Mouse (Mus musculus) ES-E14 (cell line): ENCODE results near the gene Aftph. TPM values are rescaled to one million over a fixed set of nuclear protein-coding genes. Genes with fewer than 3 reads are reported as not detected.
A peak's percentile ranks its signal among the peaks of the same experiment; 100 is the strongest.
"Not testable (repeated sequence)": the region's sequence is repeated elsewhere in the genome, so short reads cannot be mapped to it uniquely, and the experiment has no call there.

Experiments used
- DNase-seq: peaks from one replicate; pipeline ENCODE4 v3.0.0-alpha.2; 2013; ENCODE audit warnings: low read depth, low spot score
- H3K27ac ChIP-seq: 2 replicates; pipeline ENCODE4 v1.5.1; 2012; ENCODE audit warnings: low read depth, mild to moderate bottlenecking, low read length, moderate library complexity, mixed read lengths; ENCODE audit not compliant: poor library complexity, insufficient read depth, severe bottlenecking
- H3K36me3 ChIP-seq: 2 replicates; pipeline ENCODE4 v1.6.1; 2012; ENCODE audit warnings: mild to moderate bottlenecking, low read length, moderate library complexity, mixed read lengths; ENCODE audit not compliant: control insufficient read depth, poor library complexity, insufficient read depth, severe bottlenecking
- H3K4me1 ChIP-seq, 2 experiments: fragments of 150-350 bp in 1 of 2; sonication (generic) in 1 of 2; 2 replicates each; pipeline ENCODE4 v1.6.1; 2012; ENCODE audit warnings: low read length in 2 of 2, mild to moderate bottlenecking in 1 of 2, mixed read lengths in 1 of 2; ENCODE audit not compliant: control insufficient read depth in 2 of 2, insufficient read depth in 2 of 2, poor library complexity in 1 of 2
- H3K4me3 ChIP-seq, 2 experiments: fragments of 150-350 bp in 1 of 2; sonication (generic) in 1 of 2; 2 replicates each; pipeline ENCODE4 v1.5.1; 2012; ENCODE audit warnings: low read length in 2 of 2, low read depth in 1 of 2, mild to moderate bottlenecking in 1 of 2, mixed read lengths in 1 of 2; ENCODE audit not compliant: insufficient read depth in 1 of 2, poor library complexity in 1 of 2, severe bottlenecking in 1 of 2
- H3K9ac ChIP-seq: 2 replicates; pipeline ENCODE4 v1.6.1; 2012; ENCODE audit warnings: low read depth, mild to moderate bottlenecking, low read length, mixed read lengths; ENCODE audit not compliant: poor library complexity, insufficient read depth, severe bottlenecking
- H3K9me3 ChIP-seq: fragments of 150-350 bp; sonication (generic); 2 replicates; pipeline ENCODE4 v1.6.1; 2012; ENCODE audit warnings: low read depth, mild to moderate bottlenecking, low read length; ENCODE audit not compliant: control insufficient read depth, insufficient read depth
- CHD2 ChIP-seq: IDR thresholded peaks from 2 replicates; pipeline ENCODE4 v1.6.1; 2014; ENCODE audit warnings: mild to moderate bottlenecking, low read depth, low read length, inconsistent platforms
- HCFC1 ChIP-seq: IDR thresholded peaks from 2 replicates; pipeline ENCODE4 v1.6.1; 2012; ENCODE audit warnings: low read length, inconsistent platforms, borderline replicate concordance; ENCODE audit not compliant: insufficient read depth
- MAFK ChIP-seq: IDR thresholded peaks from 2 replicates; pipeline ENCODE4 v1.6.1; 2014; ENCODE audit warnings: mild to moderate bottlenecking, low read depth, low read length, inconsistent platforms; ENCODE audit not compliant: insufficient read depth
- ZC3H11A ChIP-seq: IDR thresholded peaks from 2 replicates; pipeline ENCODE4 v1.6.1; 2012; ENCODE audit warnings: low read depth, mild to moderate bottlenecking, inconsistent platforms, low read length, borderline replicate concordance
- ZNF384 ChIP-seq: IDR thresholded peaks from 2 replicates; pipeline ENCODE4 v1.6.1; 2012; ENCODE audit warnings: low read depth, low read length, inconsistent platforms
- in situ Hi-C, 2 experiments: fragments of 600-800 bp; cut with MboI; formaldehyde crosslinking; loops; one replicate each; pipeline ENCODE4 v1.15.1; 2025; ENCODE audit warnings: low sequenced_read_pairs in 2 of 2, inconsistent platforms in 1 of 2; ENCODE audit not compliant: unreplicated experiment in 2 of 2
- total RNA-seq: library from RNA; depleted of rRNA; stranded (reverse); fragments of 300-350 nt; gene quantifications from 2 replicates; pipeline ENCODE4 v1.2.3, GENCODE M21; 2012

Aftph gene
- total RNA-seq, 1 experiment, result 25.7 TPM

DNA sequence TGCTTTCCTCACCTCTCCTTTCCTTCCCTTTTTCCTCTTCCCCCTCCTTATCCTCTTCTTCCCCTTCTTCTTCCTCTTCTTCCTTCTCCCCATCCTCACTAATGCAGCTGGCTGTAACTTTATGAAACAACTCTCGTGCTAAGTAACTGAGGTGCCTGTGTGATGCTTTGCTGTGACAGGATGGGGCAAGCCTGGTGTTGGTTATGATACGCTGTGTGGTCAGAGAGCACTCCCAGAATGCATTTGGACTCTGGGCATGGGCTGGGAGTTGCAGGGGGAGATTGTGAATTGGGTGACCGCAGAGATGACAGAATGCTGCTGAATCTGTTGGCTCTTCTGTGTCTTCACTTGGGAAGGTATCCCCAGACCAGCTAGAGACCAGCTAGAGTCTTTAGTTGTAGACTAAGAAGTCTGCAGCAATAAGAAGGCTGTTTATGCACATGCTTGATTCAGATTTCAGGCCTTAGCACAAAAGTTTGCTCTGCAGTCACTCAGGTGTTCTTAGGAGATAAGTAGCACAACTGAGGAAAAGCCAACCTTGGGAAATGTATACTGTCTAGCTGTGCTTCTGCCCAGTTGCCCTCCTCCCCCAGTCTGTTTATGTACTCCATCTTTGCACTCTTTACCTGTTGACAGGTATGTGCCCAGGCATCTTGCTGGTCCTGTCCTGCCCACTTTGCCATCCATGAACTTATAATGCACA is 37.6 kb upstream of the Aftph start:
- no peaks in the 10 kb centered on the region for H3K9me3 ChIP-seq
- in situ Hi-C loops, result no loop called here
- H3K4me3 ChIP-seq, result no peak overlapping the region
- TF ChIP-seq ZNF384 (no peak), CHD2 (no peak), MAFK (no peak), HCFC1 (no peak), ZC3H11A (no peak)
- H3K36me3 ChIP-seq, result no peaks in the 10 kb centered on the region
- H3K27ac ChIP-seq, result no peak overlapping the region
- no peaks in the 10 kb centered on the region for H3K4me1 ChIP-seq
- no peak for DNase-seq
- H3K9ac ChIP-seq, result no peak overlapping the region

DNA sequence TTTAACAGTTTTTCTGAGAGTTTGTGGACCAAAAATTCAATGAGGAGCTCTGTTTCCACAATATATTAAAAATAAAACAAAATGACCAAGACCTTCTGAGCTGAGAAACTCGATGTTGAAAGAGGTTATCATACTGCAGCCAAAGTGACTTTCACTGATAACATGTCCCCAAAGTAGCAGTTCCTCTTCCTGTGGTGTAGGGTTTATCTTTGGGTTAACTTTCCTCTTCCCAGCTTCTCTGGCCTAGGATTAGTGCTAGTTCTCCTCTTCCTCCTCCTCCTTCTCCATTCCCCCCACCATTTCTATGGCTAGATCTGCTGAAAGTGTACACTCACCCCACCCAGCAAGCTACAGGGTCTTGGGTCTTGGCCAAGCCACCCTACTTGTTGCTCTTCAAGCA is 36.9 kb upstream of the Aftph start:
- H3K36me3 ChIP-seq, result no peaks in the 10 kb centered on the region
- no peaks in the 10 kb centered on the region for H3K9me3 ChIP-seq
- H3K27ac ChIP-seq, result no peak overlapping the region
- no peak overlapping the region for H3K9ac ChIP-seq
- no peak for TF ChIP-seq ZC3H11A
- TF ChIP-seq ZNF384, result no peak
- TF ChIP-seq HCFC1, result no peak
- no peak for TF ChIP-seq MAFK
- TF ChIP-seq CHD2, result no peak
- in situ Hi-C loops, result no loop called here
- no peak for DNase-seq
- no peaks in the 10 kb centered on the region for H3K4me1 ChIP-seq
- no peak overlapping the region for H3K4me3 ChIP-seq

GRCm38 (mm10) chr11:20776668-20777067 is 35.3 kb upstream of the Aftph start:
- no peak overlapping the region for H3K9ac ChIP-seq
- TF ChIP-seq MAFK (no peak), ZC3H11A (no peak), ZNF384 (no peak), CHD2 (no peak), HCFC1 (no peak)
- no peak for DNase-seq
- in situ Hi-C loops, result no loop called here
- H3K4me1 ChIP-seq, result no peaks in the 10 kb centered on the region; a peak in 1 of 4 replicates
- H3K36me3 ChIP-seq, result no peaks in the 10 kb centered on the region
- H3K9me3 ChIP-seq, result no peaks in the 10 kb centered on the region
- H3K4me3 ChIP-seq, result no peak overlapping the region
- no peak overlapping the region for H3K27ac ChIP-seq

GRCm38 (mm10) chr11:20772642-20773041 is 31.3 kb upstream of the Aftph start:
- DNase-seq, result peak; percentile 69
- Histone ChIP-seq H3K27ac (no peak overlapping the region), H3K36me3 (no peaks in the 10 kb centered on the region), H3K4me1 (no peaks in the 10 kb centered on the region; a peak in 1 of 4 replicates), H3K4me3 (no peak overlapping the region), H3K9ac (no peak overlapping the region), H3K9me3 (no peaks in the 10 kb centered on the region)
- no peak for TF ChIP-seq ZC3H11A
- in situ Hi-C loops, result no loop called here

- DNase-seq, H3K4me3 ChIP-seq, H3K9me3 ChIP-seq, in situ Hi-C loops, H3K36me3 ChIP-seq, H3K27ac ChIP-seq, H3K9ac ChIP-seq, H3K4me1 ChIP-seq: not testable (repeated sequence)
Measured at GRCm38 (mm10) chr11:20771827-20772226, 30.4 kb upstream of the Aftph start.

- H3K27ac ChIP-seq, H3K4me3 ChIP-seq, H3K9ac ChIP-seq, H3K4me1 ChIP-seq, H3K36me3 ChIP-seq, H3K9me3 ChIP-seq, DNase-seq, in situ Hi-C loops: not testable (repeated sequence)
Measured at GRCm38 (mm10) chr11:20761984-20762383, 20.6 kb upstream of the Aftph start.
